Mouse (Mus musculus) c-Kit-negative CD71-positive TER-119-positive erythroid progenitor cells, embryonic 14.5 days (primary cell): Measurements from ENCODE around the gene Mybl2.

Experiments
- DNase-seq: peaks from one replicate; pipeline ENCODE4 v3.0.0-alpha.2; 2013; ENCODE audit warnings: low read depth, low spot score

Mybl2 gene

GRCm38 (mm10) chr2:163071590-163071989 lies 17.1 kb downstream of the Mybl2 start:
- no peak for DNase-seq

GRCm38 (mm10) chr2:163073023-163073757 lies 18.7 kb downstream of the Mybl2 start:
- DNase-seq, result no peak

GRCm38 (mm10) chr2:163074006-163074405 lies 19.5 kb downstream of the Mybl2 start:
- DNase-seq, result no peak

- no peak for DNase-seq
Observed at GRCm38 (mm10) chr2:163074808-163075207, 20.3 kb downstream of the Mybl2 start.

- no peak for DNase-seq
Observed at GRCm38 (mm10) chr2:163075234-163075633, 20.7 kb downstream of the Mybl2 start.

- no peak for DNase-seq
Observed at GRCm38 (mm10) chr2:163079041-163079440, 24.6 kb downstream of the Mybl2 start.

- DNase-seq, result no peak
Observed at GRCm38 (mm10) chr2:163082591-163082990, 28.1 kb downstream of the Mybl2 start.

- no peak for DNase-seq
Observed at GRCm38 (mm10) chr2:163084519-163084918, 30.0 kb downstream of the Mybl2 start.

- DNase-seq, result no peak
Observed at GRCm38 (mm10) chr2:163085047-163085446, 30.6 kb downstream of the Mybl2 start.

GRCm38 (mm10) chr2:163086561-163086960 lies 32.1 kb downstream of the Mybl2 start:
- DNase-seq, result no peak

- DNase-seq, result no peak
Observed at GRCm38 (mm10) chr2:163087728-163088127, 33.2 kb downstream of the Mybl2 start, which contains the start of gene Gtsf1l. Gene Gtsf1l, minus strand, starts transcription at chr2:163087855.

- no peak for DNase-seq
Observed at GRCm38 (mm10) chr2:163089475-163090123, 35.1 kb downstream of the Mybl2 start.

- no peak for DNase-seq
Observed at GRCm38 (mm10) chr2:163094909-163095308, 40.4 kb downstream of the Mybl2 start.

- DNase-seq, result no peak
Observed at GRCm38 (mm10) chr2:163095784-163096183, 41.3 kb downstream of the Mybl2 start.

GRCm38 (mm10) chr2:163099919-163100318 lies 45.4 kb downstream of the Mybl2 start:
- no peak for DNase-seq

- DNase-seq, result no peak
Observed at GRCm38 (mm10) chr2:163100551-163100950, 46.1 kb downstream of the Mybl2 start.

GRCm38 (mm10) chr2:163101646-163102203 lies 47.2 kb downstream of the Mybl2 start:
- DNase-seq, result peak; percentile 6

GRCm38 (mm10) chr2:163102216-163102615 lies 47.7 kb downstream of the Mybl2 start:
- DNase-seq, result no peak

GRCm38 (mm10) chr2:163102900-163103653 lies 48.6 kb downstream of the Mybl2 start:
- no peak for DNase-seq

- no peak for DNase-seq
Observed at GRCm38 (mm10) chr2:163104086-163104770, 49.7 kb downstream of the Mybl2 start.

- no peak for DNase-seq
Observed at GRCm38 (mm10) chr2:163108385-163108784, 53.9 kb downstream of the Mybl2 start.
